Mouse (Mus musculus) hindbrain, embryonic 12.5 days (tissue): ENCODE measurements around the gene Calcoco2. TPM values are rescaled to one million over a fixed set of nuclear protein-coding genes. Genes with fewer than 3 reads are reported as not detected.

ENCODE experiments used
- ATAC-seq: fragments of 200-750 bp; cut with Nextera tagmentation; 2 replicates; pipeline ENCODE4 v1.8.0; 2017; ENCODE audit warnings: moderate TSS enrichment; ENCODE audit not compliant: low FRiP score
- H3K27ac ChIP-seq: fragments of 300-500 bp; sonication (generic); 2 replicates; pipeline ENCODE4 v1.5.1; 2016; ENCODE audit warnings: mild to moderate bottlenecking
- H3K27me3 ChIP-seq: fragments of 300-500 bp; sonication (generic); 2 replicates; pipeline ENCODE4 v1.6.1; 2016; ENCODE audit warnings: mild to moderate bottlenecking
- H3K36me3 ChIP-seq: fragments of 300-500 bp; sonication (generic); 2 replicates; pipeline ENCODE4 v1.6.1; 2016; ENCODE audit warnings: mild to moderate bottlenecking
- H3K4me1 ChIP-seq: fragments of 300-500 bp; sonication (generic); 2 replicates; pipeline ENCODE4 v1.6.1; 2016
- H3K4me2 ChIP-seq: fragments of 300-500 bp; sonication (generic); replicated peaks from 2 replicates; pipeline ENCODE4 v1.6.1; 2016; ENCODE audit warnings: mild to moderate bottlenecking
- H3K4me3 ChIP-seq: fragments of 300-500 bp; sonication (generic); 2 replicates; pipeline ENCODE4 v1.5.1; 2016; ENCODE audit warnings: mild to moderate bottlenecking
- H3K9ac ChIP-seq: fragments of 300-500 bp; sonication (generic); 2 replicates; pipeline ENCODE4 v1.6.1; 2016; ENCODE audit warnings: mild to moderate bottlenecking, moderate library complexity
- H3K9me3 ChIP-seq: fragments of 300-500 bp; sonication (generic); replicated peaks from 2 replicates; pipeline ENCODE4 v1.6.1; 2016; ENCODE audit warnings: mild to moderate bottlenecking
- WGBS: fragments of 180-500 bp; shearing (Covaris S2); methylation state at CpG from one replicate; pipeline ENCODE4 v1.1.7; 2016; 5-methylcytosine and 5-hydroxymethylcytosine counted together
- polyA plus RNA-seq: library from polyadenylated mRNA; unstranded; fragments of >200 nt; fragmentation: Nextera tagmentation; extraction: Ambion mirVana; gene quantifications from 2 replicates; pipeline ENCODE4 v1.2.1, GENCODE M21; 2016

Calcoco2 gene
- polyA plus RNA-seq, 1 experiment from 2014 or later = 0.15 TPM

- ATAC-seq = no peak
- Histone ChIP-seq H3K4me3 (no peak overlapping the region), H3K4me1 (no peaks in the 10 kb centered on the region), H3K27me3 (no peaks in the 10 kb centered on the region), H3K4me2 (no peak overlapping the region), H3K36me3 (peaks cover 78% of the 10 kb centered on the region), H3K9me3 (no peaks in the 10 kb centered on the region), H3K27ac (no peak overlapping the region), H3K9ac (no peak overlapping the region)
- WGBS = 91% methylated on average over 4 of the region's 4 CpGs
These were observed 61.8 kb downstream of the Calcoco2 start for GRCm38 (mm10) chr11:96049939-96050338.

Other genes with a start within 250 kb of the Calcoco2 start
- gene B4galnt2, start 197.1 kb downstream of the Calcoco2 start, polyA plus RNA-seq = not detected in 2 replicates
- gene Igf2bp1, start 106.0 kb downstream of the Calcoco2 start, polyA plus RNA-seq = 71.1 and 73.3 TPM in 2 replicates
- not detected in 2 replicates for gene Gip, start 87.4 kb downstream of the Calcoco2 start, polyA plus RNA-seq
- 115 and 118 TPM in 2 replicates for gene Snf8, start 77.1 kb downstream of the Calcoco2 start, polyA plus RNA-seq
- gene Ube2z, start 46.6 kb downstream of the Calcoco2 start, polyA plus RNA-seq = 40.7 and 43.4 TPM in 2 replicates
- gene Atp5g1, start 36.3 kb downstream of the Calcoco2 start, polyA plus RNA-seq = 377 and 424 TPM in 2 replicates
- gene Ttll6, start 21.8 kb upstream of the Calcoco2 start, polyA plus RNA-seq = 0.13 and 0.15 TPM in 2 replicates
- not detected in 2 replicates for gene Hoxb13, start 82.4 kb upstream of the Calcoco2 start, polyA plus RNA-seq
- 0.36 and 0.46 TPM in 2 replicates for gene Hoxb9, start 159.5 kb upstream of the Calcoco2 start, polyA plus RNA-seq
- gene Hoxb8, start 169.9 kb upstream of the Calcoco2 start, polyA plus RNA-seq = 4.4 and 8.1 TPM in 2 replicates
- 9.6 and 11.0 TPM in 2 replicates for gene Hoxb7, start 174.7 kb upstream of the Calcoco2 start, polyA plus RNA-seq
- gene Hoxb6, start 180.5 kb upstream of the Calcoco2 start, polyA plus RNA-seq = 60.0 and 64.5 TPM in 2 replicates
- gene Hoxb5, start 191.4 kb upstream of the Calcoco2 start, polyA plus RNA-seq = 74.3 and 126 TPM in 2 replicates
- gene Hoxb4, start 206.3 kb upstream of the Calcoco2 start, polyA plus RNA-seq = 7.7 and 8.1 TPM in 2 replicates
- 15.3 and 19.3 TPM in 2 replicates for gene Hoxb3, start 211.4 kb upstream of the Calcoco2 start, polyA plus RNA-seq
- gene Hoxb2, start 238.6 kb upstream of the Calcoco2 start, polyA plus RNA-seq = 58.2 and 73.9 TPM in 2 replicates